Mouse (Mus musculus) neutrophil, adult 83 days (primary cell): ENCODE results near the gene Nrf1. TPM values are rescaled to one million over a fixed set of nuclear protein-coding genes. Genes with fewer than 3 reads are reported as not detected.

ENCODE experiments used
- total RNA-seq, 2 experiments: library from RNA; stranded (reverse); gene quantifications; one replicate each; pipeline ENCODE4 v1.2.4; 2023

Gene Nrf1
- total RNA-seq = 10 to 100 TPM; 56.7 to 57.3 TPM

GRCm38 (mm10) chr6:30047271-30048162 lies at the start of gene Nrf1:
Gene Nrf1, plus strand, starts transcription at chr6:30047988.

Other genes starting within 250 kb of the Nrf1 start
- gene Strip2, start 131.0 kb upstream of the Nrf1 start, total RNA-seq = 1 to 10 TPM; 1.0 to 1.1 TPM